Mouse (Mus musculus) forebrain, embryonic 15.5 days (tissue): ENCODE data around the gene Gm20532. TPM values are rescaled to one million over a fixed set of nuclear protein-coding genes. Genes with fewer than 3 reads are reported as not detected.

Source experiments
- ATAC-seq: fragments of 200-750 bp; cut with Nextera tagmentation; replicated peaks from 2 replicates; pipeline ENCODE4 v1.8.0; 2017; ENCODE audit warnings: mild to moderate bottlenecking, moderate TSS enrichment, moderate library complexity
- H3K27ac ChIP-seq: fragments of 300-500 bp; sonication (generic); replicated peaks from 2 replicates; pipeline ENCODE4 v1.5.1; 2015; ENCODE audit warnings: mild to moderate bottlenecking, inconsistent platforms
- H3K27me3 ChIP-seq: fragments of 300-500 bp; sonication (generic); 2 replicates; pipeline ENCODE4 v1.6.1; 2015; ENCODE audit warnings: inconsistent platforms
- H3K36me3 ChIP-seq: fragments of 300-500 bp; sonication (generic); 2 replicates; pipeline ENCODE4 v1.6.1; 2015; ENCODE audit warnings: mild to moderate bottlenecking, inconsistent platforms
- H3K4me1 ChIP-seq: fragments of 300-500 bp; sonication (generic); 2 replicates; pipeline ENCODE4 v1.6.1; 2015; ENCODE audit warnings: inconsistent platforms
- H3K4me2 ChIP-seq: fragments of 300-500 bp; sonication (generic); replicated peaks from 2 replicates; pipeline ENCODE4 v1.6.1; 2015; ENCODE audit warnings: mild to moderate bottlenecking, inconsistent platforms
- H3K4me3 ChIP-seq: fragments of 300-500 bp; sonication (generic); 2 replicates; pipeline ENCODE4 v1.5.1; 2015; ENCODE audit warnings: mild to moderate bottlenecking, inconsistent platforms
- H3K9ac ChIP-seq: fragments of 300-500 bp; sonication (generic); replicated peaks from 2 replicates; pipeline ENCODE4 v1.6.1; 2015; ENCODE audit warnings: mild to moderate bottlenecking, inconsistent platforms
- H3K9me3 ChIP-seq: fragments of 300-500 bp; sonication (generic); 2 replicates; pipeline ENCODE4 v1.6.1; 2016; ENCODE audit warnings: inconsistent platforms
- WGBS: fragments of 180-500 bp; shearing (Covaris S2); methylation state at CpG from one replicate; pipeline ENCODE4 v1.1.7; 2015; ENCODE audit warnings: mixed read lengths; 5-methylcytosine and 5-hydroxymethylcytosine counted together
- polyA plus RNA-seq: library from polyadenylated mRNA; unstranded; fragments of >200 nt; fragmentation: Nextera tagmentation; extraction: Ambion mirVana; gene quantifications from 2 replicates; pipeline ENCODE4 v1.2.1, GENCODE M21; 2015

Gm20532 gene
- polyA plus RNA-seq = not detected in 2 replicates

- Histone ChIP-seq H3K4me1 (peaks cover 10% of the 10 kb centered on the region), H3K27me3 (no peaks in the 10 kb centered on the region), H3K27ac (peak within 1 kb of the TSS; percentile 50), H3K9me3 (no peaks in the 10 kb centered on the region), H3K4me3 (peak within 1 kb of the TSS; percentile 65), H3K4me2 (peak within 1 kb of the TSS; percentile 87), H3K9ac (peak within 1 kb of the TSS; percentile 56), H3K36me3 (no peaks in the 10 kb centered on the region)
- under 1% methylated on average over 53 of the region's 65 CpGs for WGBS
- peak; percentile 81 for ATAC-seq
Measured at GRCm38 (mm10) chr2:26586294-26587043, at the start of gene Gm20532. Gene Gm20532, plus strand, starts transcription at chr2:26586639.

- no peak overlapping the region for H3K9ac ChIP-seq
- no peak overlapping the region for H3K4me3 ChIP-seq
- no peaks in the 10 kb centered on the region for H3K36me3 ChIP-seq
- peaks cover 36% of the 10 kb centered on the region for H3K4me1 ChIP-seq
- H3K4me2 ChIP-seq = no peak overlapping the region
- H3K27me3 ChIP-seq = no peaks in the 10 kb centered on the region
- no peaks in the 10 kb centered on the region for H3K9me3 ChIP-seq
- 78% methylated on average over 2 of the region's 2 CpGs for WGBS
- ATAC-seq = no peak
- no peak overlapping the region for H3K27ac ChIP-seq
Measured at GRCm38 (mm10) chr2:26539516-26539915, 46.9 kb upstream of the Gm20532 start.

- no peak for ATAC-seq
- H3K4me2 ChIP-seq = no peak overlapping the region
- H3K4me3 ChIP-seq = no peak overlapping the region
- H3K9ac ChIP-seq = no peak overlapping the region
- H3K9me3 ChIP-seq = no peaks in the 10 kb centered on the region
- H3K27ac ChIP-seq = peak overlapping the region; percentile 38; the same call in 1 of the 2 replicates
- peaks cover 24% of the 10 kb centered on the region for H3K4me1 ChIP-seq
- WGBS = 23% methylated on average over 7 of the region's 7 CpGs
- H3K36me3 ChIP-seq = no peaks in the 10 kb centered on the region
- no peaks in the 10 kb centered on the region for H3K27me3 ChIP-seq
Measured at GRCm38 (mm10) chr2:26540721-26541120, 45.7 kb upstream of the Gm20532 start.

- Histone ChIP-seq H3K4me1 (peaks cover 18% of the 10 kb centered on the region), H3K9ac (no peak overlapping the region), H3K4me3 (no peak overlapping the region), H3K4me2 (no peak overlapping the region), H3K27me3 (no peaks in the 10 kb centered on the region), H3K36me3 (no peaks in the 10 kb centered on the region), H3K9me3 (no peaks in the 10 kb centered on the region), H3K27ac (0 out of 2 replicates have a peak overlapping the region, but pooled peaks have one; percentile 33)
- ATAC-seq = peak; percentile 51; the same call in 1 of the 2 replicates
- 35% methylated on average over 9 of the region's 9 CpGs for WGBS
Measured at GRCm38 (mm10) chr2:26541258-26541910, 45.1 kb upstream of the Gm20532 start.

GRCm38 (mm10) chr2:26543155-26543554 lies 43.3 kb upstream of the Gm20532 start:
- no peak overlapping the region for H3K9ac ChIP-seq
- H3K36me3 ChIP-seq = no peaks in the 10 kb centered on the region
- no peak for ATAC-seq
- H3K27me3 ChIP-seq = no peaks in the 10 kb centered on the region
- H3K4me2 ChIP-seq = no peak overlapping the region
- 68% methylated on average over 4 of the region's 4 CpGs for WGBS
- no peak overlapping the region for H3K27ac ChIP-seq
- peaks cover 18% of the 10 kb centered on the region for H3K4me1 ChIP-seq
- H3K4me3 ChIP-seq = no peak overlapping the region
- no peaks in the 10 kb centered on the region for H3K9me3 ChIP-seq

GRCm38 (mm10) chr2:26543768-26544167 lies 42.7 kb upstream of the Gm20532 start:
- WGBS = 92% methylated on average over 8 of the region's 8 CpGs
- H3K27ac ChIP-seq = no peak overlapping the region
- H3K36me3 ChIP-seq = no peaks in the 10 kb centered on the region
- no peak overlapping the region for H3K4me3 ChIP-seq
- H3K27me3 ChIP-seq = no peaks in the 10 kb centered on the region
- no peaks in the 10 kb centered on the region for H3K9me3 ChIP-seq
- H3K9ac ChIP-seq = no peak overlapping the region
- ATAC-seq = no peak
- no peak overlapping the region for H3K4me2 ChIP-seq
- peaks cover 18% of the 10 kb centered on the region for H3K4me1 ChIP-seq

- Histone ChIP-seq H3K27me3 (no peaks in the 10 kb centered on the region), H3K4me1 (peaks cover 18% of the 10 kb centered on the region), H3K36me3 (no peaks in the 10 kb centered on the region), H3K4me2 (no peak overlapping the region), H3K9me3 (no peaks in the 10 kb centered on the region), H3K4me3 (no peak overlapping the region), H3K27ac (no peak overlapping the region), H3K9ac (no peak overlapping the region)
- 74% methylated on average over 3 of the region's 3 CpGs for WGBS
- ATAC-seq = no peak
Measured at GRCm38 (mm10) chr2:26544265-26544664, 42.2 kb upstream of the Gm20532 start.

GRCm38 (mm10) chr2:26547481-26547880 lies 39.0 kb upstream of the Gm20532 start:
- Histone ChIP-seq H3K9me3 (no peaks in the 10 kb centered on the region), H3K27me3 (no peaks in the 10 kb centered on the region), H3K4me2 (no peak overlapping the region), H3K4me3 (no peak overlapping the region), H3K27ac (no peak overlapping the region), H3K36me3 (no peaks in the 10 kb centered on the region), H3K4me1 (peaks cover 9% of the 10 kb centered on the region; the same call in 1 of the 2 replicates), H3K9ac (no peak overlapping the region)
- WGBS = 32% methylated on average over 2 of the region's 2 CpGs
- ATAC-seq = no peak

- Histone ChIP-seq H3K36me3 (no peaks in the 10 kb centered on the region), H3K27me3 (no peaks in the 10 kb centered on the region), H3K4me3 (no peak overlapping the region), H3K4me2 (no peak overlapping the region), H3K9me3 (no peaks in the 10 kb centered on the region), H3K27ac (no peak overlapping the region), H3K4me1 (peaks cover 9% of the 10 kb centered on the region; the same call in 1 of the 2 replicates), H3K9ac (no peak overlapping the region)
- no peak for ATAC-seq
- 86% methylated on average over 10 of the region's 10 CpGs for WGBS
Measured at GRCm38 (mm10) chr2:26549801-26550200, 36.6 kb upstream of the Gm20532 start.

- peaks cover 9% of the 10 kb centered on the region; the same call in 1 of the 2 replicates for H3K4me1 ChIP-seq
- H3K27ac ChIP-seq = no peak overlapping the region
Measured at GRCm38 (mm10) chr2:26550205-26550604, 36.2 kb upstream of the Gm20532 start.

GRCm38 (mm10) chr2:26550777-26551176 lies 35.7 kb upstream of the Gm20532 start:
- no peaks in the 10 kb centered on the region for H3K9me3 ChIP-seq
- 55% methylated on average over 3 of the region's 3 CpGs for WGBS
- ATAC-seq = no peak
- H3K4me2 ChIP-seq = no peak overlapping the region
- H3K27ac ChIP-seq = no peak overlapping the region
- H3K4me1 ChIP-seq = peaks cover 9% of the 10 kb centered on the region; the same call in 1 of the 2 replicates
- no peak overlapping the region for H3K4me3 ChIP-seq
- no peaks in the 10 kb centered on the region for H3K36me3 ChIP-seq
- H3K9ac ChIP-seq = no peak overlapping the region
- no peaks in the 10 kb centered on the region for H3K27me3 ChIP-seq

More at GRCm38 (mm10) chr2:26550205-26550604, 36.2 kb upstream of the Gm20532 start:
- H3K4me3 ChIP-seq = no peak overlapping the region
- no peak overlapping the region for H3K9ac ChIP-seq
- H3K9me3 ChIP-seq = no peaks in the 10 kb centered on the region
- 70% methylated on average over 3 of the region's 3 CpGs for WGBS
- H3K4me2 ChIP-seq = no peak overlapping the region
- no peak for ATAC-seq
- no peaks in the 10 kb centered on the region for H3K27me3 ChIP-seq
- H3K36me3 ChIP-seq = no peaks in the 10 kb centered on the region

- H3K27ac ChIP-seq = no peak overlapping the region
- WGBS = 71% methylated on average over 8 of the region's 8 CpGs
Measured at GRCm38 (mm10) chr2:26551446-26551845, 35.0 kb upstream of the Gm20532 start.

More at GRCm38 (mm10) chr2:26551446-26551845, 35.0 kb upstream of the Gm20532 start:
- Histone ChIP-seq H3K4me3 (no peak overlapping the region), H3K36me3 (no peaks in the 10 kb centered on the region), H3K27me3 (no peaks in the 10 kb centered on the region), H3K4me2 (no peak overlapping the region), H3K9me3 (no peaks in the 10 kb centered on the region), H3K4me1 (peaks cover 9% of the 10 kb centered on the region; the same call in 1 of the 2 replicates), H3K9ac (no peak overlapping the region)
- no peak for ATAC-seq
